Mouse (Mus musculus): ENCODE results near the gene Ppp2r5a. TPM values are rescaled to one million over a fixed set of nuclear protein-coding genes. Genes with fewer than 3 reads are reported as not detected.

The Ppp2r5a gene
- polyA plus RNA-seq (2014; fragmentation: Nextera tagmentation; extraction: Ambion mirVana) = 18.8 and 24.8 TPM in 2 replicates

GRCm38 (mm10) chr1:191403074-191403473 is at the start of gene Ppp2r5a:
Ppp2r5a (minus strand) TSS chr1:191403272.
- Histone ChIP-seq H3K27ac (replicated peaks; ENCODE audit: low read depth, low read length) (no peak within 1 kb of the TSS), H3K36me3 (replicated peaks; ENCODE audit: control insufficient read depth, insufficient read depth, low read depth, low read length) (no peaks in the 10 kb centered on the region; the same call in 1 of the 2 replicates), H3K9me3 (replicated peaks; ENCODE audit: control insufficient read depth, low read length) (no peaks in the 10 kb centered on the region), H3K27me3 (ENCODE audit: control insufficient read depth, insufficient read depth, low read length) (no peaks in the 10 kb centered on the region), H3K4me2 (ENCODE audit: low read depth, low read length) (no peak within 1 kb of the TSS), H3K4me1 (ENCODE audit: control insufficient read depth, insufficient read depth, low read length) (no peaks in the 10 kb centered on the region), H3K4me3 (ENCODE audit: low read depth, low read length) (no peak within 1 kb of the TSS), H3K9ac (replicated peaks; ENCODE audit: low read length) (no peak within 1 kb of the TSS)
- DNase-seq (ENCODE audit: low spot score) = no peak
- WGBS = 58% methylated on average over 5 of the region's 5 CpGs
- no peak for ATAC-seq (replicated peaks; ENCODE audit: insufficient number of reproducible peaks, low FRiP score, low TSS enrichment, low read depth)

- H3K4me1 ChIP-seq (ENCODE audit: control insufficient read depth, insufficient read depth, low read length) = no peaks in the 10 kb centered on the region
- H3K9ac ChIP-seq (replicated peaks; ENCODE audit: low read length) = no peak overlapping the region
- H3K9me3 ChIP-seq (replicated peaks; ENCODE audit: control insufficient read depth, low read length) = no peaks in the 10 kb centered on the region
- H3K4me3 ChIP-seq (ENCODE audit: low read depth, low read length) = no peak overlapping the region
- H3K27me3 ChIP-seq (ENCODE audit: control insufficient read depth, insufficient read depth, low read length) = no peaks in the 10 kb centered on the region
- no peak overlapping the region for H3K4me2 ChIP-seq (ENCODE audit: low read depth, low read length)
- ATAC-seq (replicated peaks; ENCODE audit: insufficient number of reproducible peaks, low FRiP score, low TSS enrichment, low read depth) (no peak), DNase-seq (ENCODE audit: low spot score) (no peak)
- 71% methylated on average over 5 of the region's 5 CpGs for WGBS
- no peaks in the 10 kb centered on the region for H3K36me3 ChIP-seq (replicated peaks; ENCODE audit: control insufficient read depth, insufficient read depth, low read depth, low read length)
- no peak overlapping the region for H3K27ac ChIP-seq (replicated peaks; ENCODE audit: low read depth, low read length)
Observed at GRCm38 (mm10) chr1:191450614-191451013, 47.5 kb upstream of the Ppp2r5a start.

- no peak overlapping the region for H3K4me2 ChIP-seq (ENCODE audit: low read depth, low read length)
- no peak overlapping the region for H3K9ac ChIP-seq (replicated peaks; ENCODE audit: low read length)
- WGBS = 75% methylated on average over 4 of the region's 4 CpGs
- H3K4me3 ChIP-seq (ENCODE audit: low read depth, low read length) = no peak overlapping the region
- ATAC-seq (replicated peaks; ENCODE audit: insufficient number of reproducible peaks, low FRiP score, low TSS enrichment, low read depth) (no peak), DNase-seq (ENCODE audit: low spot score) (no peak)
- no peaks in the 10 kb centered on the region for H3K36me3 ChIP-seq (replicated peaks; ENCODE audit: control insufficient read depth, insufficient read depth, low read depth, low read length)
- H3K27me3 ChIP-seq (ENCODE audit: control insufficient read depth, insufficient read depth, low read length) = no peaks in the 10 kb centered on the region
- no peaks in the 10 kb centered on the region for H3K4me1 ChIP-seq (ENCODE audit: control insufficient read depth, insufficient read depth, low read length)
- H3K9me3 ChIP-seq (replicated peaks; ENCODE audit: control insufficient read depth, low read length) = no peaks in the 10 kb centered on the region
- H3K27ac ChIP-seq (replicated peaks; ENCODE audit: low read depth, low read length) = no peak overlapping the region
Observed at GRCm38 (mm10) chr1:191449537-191449936, 46.5 kb upstream of the Ppp2r5a start.

- Histone ChIP-seq H3K4me2 (ENCODE audit: low read depth, low read length) (no peak overlapping the region), H3K36me3 (replicated peaks; ENCODE audit: control insufficient read depth, insufficient read depth, low read depth, low read length) (no peaks in the 10 kb centered on the region), H3K27me3 (ENCODE audit: control insufficient read depth, insufficient read depth, low read length) (no peaks in the 10 kb centered on the region), H3K4me1 (ENCODE audit: control insufficient read depth, insufficient read depth, low read length) (no peaks in the 10 kb centered on the region), H3K9me3 (replicated peaks; ENCODE audit: control insufficient read depth, low read length) (no peaks in the 10 kb centered on the region), H3K4me3 (ENCODE audit: low read depth, low read length) (no peak overlapping the region), H3K9ac (replicated peaks; ENCODE audit: low read length) (no peak overlapping the region), H3K27ac (replicated peaks; ENCODE audit: low read depth, low read length) (no peak overlapping the region)
- DNase-seq (ENCODE audit: low spot score) = no peak
- 81% methylated on average over 6 of the region's 6 CpGs for WGBS
- ATAC-seq (replicated peaks; ENCODE audit: insufficient number of reproducible peaks, low FRiP score, low TSS enrichment, low read depth) = no peak
Observed at GRCm38 (mm10) chr1:191447391-191448016, 44.4 kb upstream of the Ppp2r5a start.

- 78% methylated on average over 5 of the region's 5 CpGs for WGBS
- H3K36me3 ChIP-seq (replicated peaks; ENCODE audit: control insufficient read depth, insufficient read depth, low read depth, low read length) = no peaks in the 10 kb centered on the region
- H3K4me2 ChIP-seq (ENCODE audit: low read depth, low read length) = no peak overlapping the region
- no peak for DNase-seq (ENCODE audit: low spot score)
- no peak overlapping the region for H3K9ac ChIP-seq (replicated peaks; ENCODE audit: low read length)
- no peaks in the 10 kb centered on the region for H3K9me3 ChIP-seq (replicated peaks; ENCODE audit: control insufficient read depth, low read length)
- H3K27ac ChIP-seq (replicated peaks; ENCODE audit: low read depth, low read length) = no peak overlapping the region
- no peak overlapping the region for H3K4me3 ChIP-seq (ENCODE audit: low read depth, low read length)
- ATAC-seq (replicated peaks; ENCODE audit: insufficient number of reproducible peaks, low FRiP score, low TSS enrichment, low read depth) = no peak
- no peaks in the 10 kb centered on the region for H3K27me3 ChIP-seq (ENCODE audit: control insufficient read depth, insufficient read depth, low read length)
- no peaks in the 10 kb centered on the region for H3K4me1 ChIP-seq (ENCODE audit: control insufficient read depth, insufficient read depth, low read length)
Observed at GRCm38 (mm10) chr1:191446307-191446706, 43.2 kb upstream of the Ppp2r5a start.

GRCm38 (mm10) chr1:191445831-191446258 is 42.8 kb upstream of the Ppp2r5a start:
- Histone ChIP-seq H3K27me3 (ENCODE audit: control insufficient read depth, insufficient read depth, low read length) (no peaks in the 10 kb centered on the region), H3K4me2 (ENCODE audit: low read depth, low read length) (no peak overlapping the region), H3K9ac (replicated peaks; ENCODE audit: low read length) (no peak overlapping the region), H3K9me3 (replicated peaks; ENCODE audit: control insufficient read depth, low read length) (no peaks in the 10 kb centered on the region), H3K4me3 (ENCODE audit: low read depth, low read length) (no peak overlapping the region), H3K36me3 (replicated peaks; ENCODE audit: control insufficient read depth, insufficient read depth, low read depth, low read length) (no peaks in the 10 kb centered on the region), H3K4me1 (ENCODE audit: control insufficient read depth, insufficient read depth, low read length) (no peaks in the 10 kb centered on the region), H3K27ac (replicated peaks; ENCODE audit: low read depth, low read length) (no peak overlapping the region)
- ATAC-seq (replicated peaks; ENCODE audit: insufficient number of reproducible peaks, low FRiP score, low TSS enrichment, low read depth) (no peak), DNase-seq (ENCODE audit: low spot score) (no peak)
- WGBS = 67% methylated on average over 9 of the region's 9 CpGs

GRCm38 (mm10) chr1:191445401-191445800 is 42.3 kb upstream of the Ppp2r5a start:
- DNase-seq (ENCODE audit: low spot score) = no peak
- Histone ChIP-seq H3K27me3 (ENCODE audit: control insufficient read depth, insufficient read depth, low read length) (no peaks in the 10 kb centered on the region), H3K9me3 (replicated peaks; ENCODE audit: control insufficient read depth, low read length) (no peaks in the 10 kb centered on the region), H3K36me3 (replicated peaks; ENCODE audit: control insufficient read depth, insufficient read depth, low read depth, low read length) (no peaks in the 10 kb centered on the region), H3K4me1 (ENCODE audit: control insufficient read depth, insufficient read depth, low read length) (no peaks in the 10 kb centered on the region), H3K27ac (replicated peaks; ENCODE audit: low read depth, low read length) (no peak overlapping the region), H3K4me2 (ENCODE audit: low read depth, low read length) (no peak overlapping the region), H3K4me3 (ENCODE audit: low read depth, low read length) (no peak overlapping the region), H3K9ac (replicated peaks; ENCODE audit: low read length) (no peak overlapping the region)
- 89% methylated on average over 12 of the region's 12 CpGs for WGBS
- ATAC-seq (replicated peaks; ENCODE audit: insufficient number of reproducible peaks, low FRiP score, low TSS enrichment, low read depth) = no peak

- H3K4me3 ChIP-seq (ENCODE audit: low read depth, low read length) = no peak overlapping the region
- no peaks in the 10 kb centered on the region for H3K27me3 ChIP-seq (ENCODE audit: control insufficient read depth, insufficient read depth, low read length)
- 52% methylated on average over 1 of the region's 1 CpGs for WGBS
- no peaks in the 10 kb centered on the region for H3K36me3 ChIP-seq (replicated peaks; ENCODE audit: control insufficient read depth, insufficient read depth, low read depth, low read length)
- no peak overlapping the region for H3K27ac ChIP-seq (replicated peaks; ENCODE audit: low read depth, low read length)
- H3K4me2 ChIP-seq (ENCODE audit: low read depth, low read length) = no peak overlapping the region
- H3K4me1 ChIP-seq (ENCODE audit: control insufficient read depth, insufficient read depth, low read length) = no peaks in the 10 kb centered on the region
- no peak overlapping the region for H3K9ac ChIP-seq (replicated peaks; ENCODE audit: low read length)
- ATAC-seq (replicated peaks; ENCODE audit: insufficient number of reproducible peaks, low FRiP score, low TSS enrichment, low read depth) (no peak), DNase-seq (ENCODE audit: low spot score) (no peak)
- no peaks in the 10 kb centered on the region for H3K9me3 ChIP-seq (replicated peaks; ENCODE audit: control insufficient read depth, low read length)
Observed at GRCm38 (mm10) chr1:191444467-191444866, 41.4 kb upstream of the Ppp2r5a start.

Measured in embryonic facial prominence, embryonic 11.5 days (tissue).